Comparison of ENCODE assay signal across 8 mouse cellular contexts in genomic region chr9:91364127-91364970, GRCm38 (mm10). TPM values are rescaled to one million over a fixed set of nuclear protein-coding genes. Genes with fewer than 3 reads are reported as not detected.
DNase-seq lines count a peak whose midpoint lies in the region; ATAC-seq and TF ChIP-seq lines count a peak whose summit lies in the region.

No protein-coding gene starts in this region.

- peaks cover 86% of the 10 kb centered on the region for H3K27me3 ChIP-seq in lung, postnatal 0 days (replicated peaks; ENCODE audit: insufficient read depth, low read length)
- peaks cover 80% of the 10 kb centered on the region for H3K27me3 ChIP-seq in intestine, embryonic 15.5 days (replicated peaks)

- peak; percentile 11; the same call in 1 of the 2 replicates for ATAC-seq in lung, postnatal 0 days
- ATAC-seq in intestine, embryonic 15.5 days: peak; percentile 55

- DNase-seq in lung, postnatal 0 days (ENCODE audit: low spot score): no peak
- DNase-seq in lung, postnatal 10 days: no peak
- DNase-seq in embryo, embryonic 11 days: peak; percentile 62
- DNase-seq in naive thymus-derived CD4-positive, alpha-beta T cell, adult 2 months (ENCODE audit: low read depth): peak; percentile 2
- no peak for DNase-seq in spleen, adult 12 weeks (ENCODE audit: low spot score)
- no peak for DNase-seq in spleen, postnatal 36 days (ENCODE audit: low spot score in 2 of 2)
- DNase-seq in right cerebral cortex, postnatal 14 days: no peak

- no peak overlapping the region for H3K27ac ChIP-seq in lung, postnatal 0 days (ENCODE audit: low read length)
- no peak overlapping the region for H3K27ac ChIP-seq in intestine, embryonic 15.5 days

- no peak for TF ChIP-seq EP300 in lung, postnatal 0 days (IDR thresholded peaks at IDR 0.05)

- no peak for TF ChIP-seq CTCF in lung, postnatal 0 days (IDR thresholded peaks at IDR 0.05)

- H3K9ac ChIP-seq in lung, postnatal 0 days (replicated peaks; ENCODE audit: low read depth): no peak overlapping the region
- H3K9ac ChIP-seq in intestine, embryonic 15.5 days: no peak overlapping the region

- H3K4me3 ChIP-seq in lung, postnatal 0 days (ENCODE audit: low read depth, low read length): peak overlapping the region; percentile 38
- peak overlapping the region; percentile 22 for H3K4me3 ChIP-seq in intestine, embryonic 15.5 days (replicated peaks)

- under 1% methylated on average over 75 of the region's 77 CpGs for WGBS in lung, postnatal 0 days
- under 1% methylated on average over 77 of the region's 77 CpGs for WGBS in intestine, embryonic 15.5 days

- H3K4me1 ChIP-seq in lung, postnatal 0 days (ENCODE audit: insufficient read depth, low read depth, low read length): 0 out of 2 replicates have a peak, but pooled peaks cover 3% of the 10 kb centered on the region
- peaks cover 12% of the 10 kb centered on the region; the same call in 1 of the 2 replicates for H3K4me1 ChIP-seq in intestine, embryonic 15.5 days (replicated peaks)

- peak overlapping the region; percentile 52 for H3K4me2 ChIP-seq in lung, postnatal 0 days (replicated peaks; ENCODE audit: low read depth, low read length)
- H3K4me2 ChIP-seq in intestine, embryonic 15.5 days (replicated peaks): peak overlapping the region; percentile 57

- H3K9me3 ChIP-seq in lung, postnatal 0 days (ENCODE audit: low read length): no peaks in the 10 kb centered on the region
- H3K9me3 ChIP-seq in intestine, embryonic 15.5 days: no peaks in the 10 kb centered on the region

- no peaks in the 10 kb centered on the region for H3K36me3 ChIP-seq in lung, postnatal 0 days (ENCODE audit: insufficient read depth, low read length)
- H3K36me3 ChIP-seq in intestine, embryonic 15.5 days: no peaks in the 10 kb centered on the region

RNA-seq across cellular contexts. Expression of gene Zic1, which starts 1.3 kb away (rescaled TPM):
- not detected in 2 replicates for polyA plus RNA-seq in lung, postnatal 0 days (2015; fragmentation: Nextera tagmentation; extraction: Ambion mirVana)
- polyA plus RNA-seq in intestine, embryonic 15.5 days (2015; fragmentation: Nextera tagmentation; extraction: Ambion mirVana): 0.09 TPM in 1 of 2 replicates, not detected in the other

RNA-seq across cellular contexts. Expression of gene Zic4, which starts 2.1 kb away (rescaled TPM):
- polyA plus RNA-seq in lung, postnatal 0 days (2015; fragmentation: Nextera tagmentation; extraction: Ambion mirVana): not detected in 2 replicates
- polyA plus RNA-seq in intestine, embryonic 15.5 days (2015; fragmentation: Nextera tagmentation; extraction: Ambion mirVana): 0.16 TPM in 1 of 2 replicates, not detected in the other

Comparison
In these comparisons a context has a peak if more than half of its experiments do, and no peak if none do; other contexts are left out.
1. DNase-seq: peak in embryo, embryonic 11 days (single experiment) and naive thymus-derived CD4-positive, alpha-beta T cell, adult 2 months (single experiment); none in lung, postnatal 0 days (single experiment), lung, postnatal 10 days (single experiment), spleen, adult 12 weeks (single experiment), spleen, postnatal 36 days (0 of 2) and right cerebral cortex, postnatal 14 days (single experiment).